Mouse (Mus musculus) adrenal gland, adult (tissue): ENCODE data around the gene Kcnab1.

Source experiments
- DNase-seq, 2 experiments: peaks; one replicate each; pipeline ENCODE4 v3.0.0; 2022 to 2023; ENCODE audit warnings: low spot score in 1 of 2; ENCODE audit not compliant: inconsistent age in 2 of 2

Kcnab1 gene

DNA sequence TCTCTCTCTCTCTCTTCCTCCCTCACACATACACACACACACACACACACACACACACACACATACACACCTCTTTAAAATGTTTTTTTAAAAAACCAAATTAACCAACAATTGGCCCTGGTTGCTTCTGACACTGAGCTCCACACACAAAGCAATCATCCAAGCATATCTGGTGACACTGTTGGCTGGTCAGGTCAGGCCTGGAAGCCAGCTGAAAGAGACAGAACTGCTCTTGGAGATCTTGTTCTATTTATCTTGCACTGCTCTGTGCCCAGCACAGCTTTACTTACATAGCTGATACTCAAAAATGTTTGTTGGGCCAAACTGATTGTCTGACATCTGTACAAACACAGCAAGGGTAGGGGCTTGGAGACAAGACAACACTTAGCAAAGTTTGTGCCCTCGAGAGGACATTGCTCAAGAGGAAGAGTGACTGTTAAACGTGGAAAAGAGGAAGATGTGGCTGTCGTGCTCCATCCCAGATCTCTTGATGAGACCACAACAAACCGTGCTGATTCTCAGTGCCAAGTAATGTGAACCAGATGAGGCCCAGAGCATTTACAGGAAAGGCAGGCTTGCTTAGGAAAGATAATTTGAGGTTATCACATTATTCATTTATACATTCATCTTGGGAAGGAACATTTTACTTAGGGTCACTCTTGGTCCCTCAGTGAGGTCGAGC is 308.9 kb downstream of the Kcnab1 start:
- no peak for DNase-seq

DNA sequence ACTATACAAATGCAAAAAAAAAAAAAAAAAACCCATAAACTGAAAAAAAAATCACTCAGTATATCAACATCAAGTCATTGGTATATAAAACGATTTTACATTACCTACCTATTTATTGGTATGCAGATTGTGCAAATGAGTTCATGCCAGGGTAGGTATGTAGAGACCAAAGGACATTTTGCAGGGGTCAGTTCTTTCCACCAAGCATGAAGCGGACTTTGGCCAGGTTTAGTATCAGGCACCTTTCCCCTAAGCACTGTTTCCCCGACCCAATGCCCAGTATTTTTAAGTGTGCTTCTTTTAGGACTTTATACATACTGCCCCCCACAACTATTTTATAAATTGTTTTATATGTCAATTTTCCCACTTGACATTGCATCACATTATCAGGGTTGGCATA is 310.5 kb downstream of the Kcnab1 start:
- no peak for DNase-seq
